Mouse (Mus musculus): ENCODE results near the gene Pcsk2.

DNA sequence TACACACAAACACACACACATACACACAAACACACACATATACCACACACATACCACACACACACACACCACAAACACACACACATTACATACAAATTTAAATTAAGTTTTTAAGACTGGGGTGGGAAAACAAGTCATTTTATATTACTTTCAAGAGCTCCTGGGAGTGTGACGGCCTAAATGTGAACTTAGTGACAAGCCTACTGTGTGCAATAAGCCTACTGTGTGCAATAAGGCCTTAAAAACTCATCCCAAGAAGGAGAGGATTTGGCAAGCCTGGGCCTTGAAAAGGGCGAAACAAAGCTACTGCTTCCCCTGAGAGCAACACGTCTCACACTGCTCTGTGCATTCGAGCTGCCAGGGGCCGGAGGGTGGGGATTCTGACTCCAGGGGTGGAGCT is 286.8 kb downstream of the Pcsk2 start:
- TF ChIP-seq CTCF (IDR thresholded peaks at IDR 0.05; ENCODE audit: low read depth) (no peak), EP300 (IDR thresholded peaks at IDR 0.05; ENCODE audit: low read depth) (no peak)
